8 mouse cellular contexts compared by ENCODE assay signal in genomic region chrX:10718838-10719539, GRCm38 (mm10). TPM values are rescaled to one million over a fixed set of nuclear protein-coding genes. Genes with fewer than 3 reads are reported as not detected.
A peak's percentile ranks its signal among the peaks of the same experiment; 100 is the strongest.
DNase-seq lines count a peak whose midpoint lies in the region; ATAC-seq and TF ChIP-seq lines count a peak whose summit lies in the region.

No protein-coding gene starts in this region.

- no peaks in the 10 kb centered on the region for H3K36me3 ChIP-seq in embryonic facial prominence, embryonic 14.5 days (ENCODE audit: control insufficient read depth, insufficient read depth, low read length)
- H3K36me3 ChIP-seq in heart, embryonic 11.5 days (ENCODE audit: control insufficient read depth, insufficient read depth, low read length), result no peaks in the 10 kb centered on the region
- H3K36me3 ChIP-seq in kidney, embryonic 15.5 days, result no peaks in the 10 kb centered on the region
- no peaks in the 10 kb centered on the region for H3K36me3 ChIP-seq in liver, embryonic 12.5 days
- no peaks in the 10 kb centered on the region for H3K36me3 ChIP-seq in myocyte (ENCODE audit: control insufficient read depth, insufficient read depth)
- no peaks in the 10 kb centered on the region for H3K36me3 ChIP-seq in splenic B cell, adult 2 months (ENCODE audit: control insufficient read depth, insufficient read depth, low read length, poor library complexity, severe bottlenecking)

- H3K27ac ChIP-seq in embryonic facial prominence, embryonic 14.5 days (replicated peaks; ENCODE audit: low read depth, low read length), result peak overlapping the region; percentile 67
- peak overlapping the region; percentile 83 for H3K27ac ChIP-seq in heart, embryonic 11.5 days (ENCODE audit: low read depth, low read length)
- peak overlapping the region; percentile 84 for H3K27ac ChIP-seq in kidney, embryonic 15.5 days
- peak overlapping the region; percentile 90 for H3K27ac ChIP-seq in liver, embryonic 12.5 days

- peaks cover 23% of the 10 kb centered on the region for H3K79me2 ChIP-seq in myocyte (ENCODE audit: control insufficient read depth, insufficient read depth)

- peak overlapping the region; percentile 70 for H3K4me2 ChIP-seq in embryonic facial prominence, embryonic 14.5 days (ENCODE audit: low read depth, low read length)
- peak overlapping the region; percentile 75 for H3K4me2 ChIP-seq in heart, embryonic 11.5 days
- peak overlapping the region; percentile 65 for H3K4me2 ChIP-seq in kidney, embryonic 15.5 days
- H3K4me2 ChIP-seq in liver, embryonic 12.5 days, result peak overlapping the region; percentile 76
- H3K4me2 ChIP-seq in myocyte (ENCODE audit: low read depth), result peak overlapping the region; percentile 61

- 20% methylated on average over 22 of the region's 22 CpGs for WGBS in embryonic facial prominence, embryonic 14.5 days
- WGBS in heart, embryonic 11.5 days (ENCODE audit: insufficient replicate concordance), result 19% methylated on average over 22 of the region's 22 CpGs
- 22% methylated on average over 22 of the region's 22 CpGs for WGBS in kidney, embryonic 15.5 days
- 7% methylated on average over 22 of the region's 22 CpGs for WGBS in liver, embryonic 12.5 days (ENCODE audit: insufficient replicate concordance)

- H3K4me1 ChIP-seq in embryonic facial prominence, embryonic 14.5 days (ENCODE audit: control insufficient read depth, insufficient read depth, low read length), result 0 out of 2 replicates have a peak, but pooled peaks cover 4% of the 10 kb centered on the region
- H3K4me1 ChIP-seq in heart, embryonic 11.5 days (ENCODE audit: control insufficient read depth, insufficient read depth, low read length), result no peaks in the 10 kb centered on the region
- H3K4me1 ChIP-seq in kidney, embryonic 15.5 days, result peaks cover 15% of the 10 kb centered on the region
- peaks cover 33% of the 10 kb centered on the region for H3K4me1 ChIP-seq in liver, embryonic 12.5 days

- peak; percentile 66 for TF ChIP-seq POLR2A in myocyte (IDR thresholded peaks at IDR 0.05; ENCODE audit: insufficient read length, low read depth)

- H3K27me3 ChIP-seq in embryonic facial prominence, embryonic 14.5 days (replicated peaks; ENCODE audit: control insufficient read depth, insufficient read depth, low read length), result no peaks in the 10 kb centered on the region; the same call in 1 of the 2 replicates
- H3K27me3 ChIP-seq in heart, embryonic 11.5 days (ENCODE audit: control insufficient read depth, insufficient read depth, low read length), result no peaks in the 10 kb centered on the region
- H3K27me3 ChIP-seq in kidney, embryonic 15.5 days, result no peaks in the 10 kb centered on the region
- no peaks in the 10 kb centered on the region for H3K27me3 ChIP-seq in liver, embryonic 12.5 days (replicated peaks)
- no peaks in the 10 kb centered on the region for H3K27me3 ChIP-seq in myocyte (ENCODE audit: control insufficient read depth, insufficient read depth, insufficient read length)
- H3K27me3 ChIP-seq in splenic B cell, adult 2 months (ENCODE audit: control insufficient read depth, insufficient read depth, low read length, poor library complexity, severe bottlenecking), result no peaks in the 10 kb centered on the region

- H3ac ChIP-seq in myocyte (ENCODE audit: control insufficient read depth, insufficient read length), result peak overlapping the region; percentile 49

- H3K9me3 ChIP-seq in embryonic facial prominence, embryonic 14.5 days (ENCODE audit: control insufficient read depth, low read length), result no peaks in the 10 kb centered on the region
- H3K9me3 ChIP-seq in heart, embryonic 11.5 days (replicated peaks; ENCODE audit: control insufficient read depth, low read length), result no peaks in the 10 kb centered on the region
- no peaks in the 10 kb centered on the region for H3K9me3 ChIP-seq in kidney, embryonic 15.5 days (replicated peaks)
- no peaks in the 10 kb centered on the region for H3K9me3 ChIP-seq in liver, embryonic 12.5 days (replicated peaks)

- peak overlapping the region; percentile 68 for H3K9ac ChIP-seq in embryonic facial prominence, embryonic 14.5 days (ENCODE audit: low read depth, low read length)
- H3K9ac ChIP-seq in heart, embryonic 11.5 days (ENCODE audit: low read depth, low read length), result peak overlapping the region; percentile 79; the same call in 1 of the 2 replicates
- peak overlapping the region; percentile 62 for H3K9ac ChIP-seq in kidney, embryonic 15.5 days
- H3K9ac ChIP-seq in liver, embryonic 12.5 days, result peak overlapping the region; percentile 85

- DNase-seq in layer of hippocampus, adult 11-12 months (ENCODE audit: low spot score), result peak; percentile 59
- DNase-seq in layer of hippocampus, adult 9-10 months (ENCODE audit: low spot score), result no peak
- peak; percentile 76 for DNase-seq in embryonic facial prominence, embryonic 14.5 days (ENCODE audit: low spot score)
- peak; percentile 69 for DNase-seq in splenic B cell, adult 2 months (ENCODE audit: low read depth, low spot score)

- peak overlapping the region; percentile 53 for H3K4me3 ChIP-seq in embryonic facial prominence, embryonic 14.5 days (ENCODE audit: low read depth, low read length)
- H3K4me3 ChIP-seq in heart, embryonic 11.5 days (ENCODE audit: low read depth, low read length), result peak overlapping the region; percentile 59
- peak overlapping the region; percentile 56 for H3K4me3 ChIP-seq in kidney, embryonic 15.5 days (replicated peaks)
- H3K4me3 ChIP-seq in liver, embryonic 12.5 days, result peak overlapping the region; percentile 72
- H3K4me3 ChIP-seq in myocyte, result peak overlapping the region; percentile 92

- ATAC-seq in embryonic facial prominence, embryonic 14.5 days (ENCODE audit: low read depth), result peak; percentile 60; the same call in 1 of the 2 replicates
- ATAC-seq in heart, embryonic 11.5 days (replicated peaks; ENCODE audit: insufficient number of reproducible peaks, low FRiP score, low TSS enrichment), result no peak
- peak; percentile 68 for ATAC-seq in kidney, embryonic 15.5 days (replicated peaks; ENCODE audit: low FRiP score)
- peak; percentile 69 for ATAC-seq in liver, embryonic 12.5 days

TF ChIP-seq in myocyte, 11 proteins besides CTCF, POLR2A, EP300 and RAD21:
- TF ChIP-seq E2F4 (IDR thresholded peaks at IDR 0.05; ENCODE audit: insufficient read depth) (no peak), TCF12 (IDR thresholded peaks at IDR 0.05; ENCODE audit: insufficient read depth, poor library complexity, severe bottlenecking) (no peak), POLR2AphosphoS2 (IDR thresholded peaks at IDR 0.05; ENCODE audit: insufficient read length, low read depth) (peak; percentile 71), CEBPB (IDR thresholded peaks at IDR 0.05; ENCODE audit: insufficient read depth, poor library complexity, severe bottlenecking) (peak; percentile 76)

RNA-seq across cellular contexts. Expression of gene Mid1ip1, which starts 4.2 kb away (rescaled TPM):
- 29.2 and 29.8 TPM in 2 replicates for polyA plus RNA-seq in embryonic facial prominence, embryonic 14.5 days (2014; fragmentation: Nextera tagmentation; extraction: Ambion mirVana)
- polyA plus RNA-seq in heart, embryonic 11.5 days (2014; fragmentation: Nextera tagmentation; extraction: Ambion mirVana), result 25.5 and 27.6 TPM in 2 replicates
- 47.6 and 49.5 TPM in 2 replicates for polyA plus RNA-seq in kidney, embryonic 15.5 days (2015; fragmentation: Nextera tagmentation; extraction: Ambion mirVana)
- polyA plus RNA-seq in liver, embryonic 12.5 days (2016; fragmentation: Nextera tagmentation; extraction: Ambion mirVana), result 39.7 and 43.0 TPM in 2 replicates
- 244 TPM for polyA plus RNA-seq in myocyte (2012; fragmentation: generic; extraction: Trizol)
